8 mouse cellular contexts compared by ENCODE assay signal in the genomic region with DNA sequence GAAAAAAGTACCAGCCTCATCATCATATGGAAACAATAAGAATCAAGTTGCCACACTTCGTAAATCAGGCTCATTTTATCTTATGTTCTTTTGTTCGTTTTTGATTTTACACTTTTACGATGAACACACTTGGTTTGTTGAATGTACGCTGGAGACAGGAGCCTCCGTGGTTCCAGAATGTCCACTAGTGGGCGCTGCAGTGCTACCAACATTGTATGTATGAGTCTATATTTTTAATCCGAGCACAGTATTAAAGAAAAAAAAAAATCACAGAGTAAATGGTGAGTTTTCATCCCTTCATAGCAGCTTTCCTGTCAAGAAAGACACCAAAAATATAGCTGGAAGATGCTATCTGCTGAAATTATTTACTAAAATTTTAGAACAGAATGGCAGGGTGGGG.
DNase-seq lines count a peak whose midpoint lies in the region.

No protein-coding gene starts in this region.

- peak; percentile 15 for DNase-seq in cerebellum, adult 11 months
- no peak for DNase-seq in cerebellum, adult 9-11 months
- DNase-seq in ES-CJ7 (ENCODE audit: low read depth, low spot score): peak; percentile 60
- peak; percentile 22 for DNase-seq in cerebellum, adult 9-10 months
- DNase-seq in gastrocnemius, postnatal 4 days (ENCODE audit: low spot score in 2 of 2): peak; percentile 51 to 73
- peak; percentile 40 for DNase-seq in layer of hippocampus, adult 9-10 months (ENCODE audit: low spot score)
- DNase-seq in lung, postnatal 36 days: peak; percentile 79
- DNase-seq in right cerebral cortex, postnatal 4 days: peak; percentile 89
